Mouse (Mus musculus): ENCODE results near the gene Hoxa5.
A peak's percentile ranks its signal among the peaks of the same experiment; 100 is the strongest.

Gene Hoxa5

DNA sequence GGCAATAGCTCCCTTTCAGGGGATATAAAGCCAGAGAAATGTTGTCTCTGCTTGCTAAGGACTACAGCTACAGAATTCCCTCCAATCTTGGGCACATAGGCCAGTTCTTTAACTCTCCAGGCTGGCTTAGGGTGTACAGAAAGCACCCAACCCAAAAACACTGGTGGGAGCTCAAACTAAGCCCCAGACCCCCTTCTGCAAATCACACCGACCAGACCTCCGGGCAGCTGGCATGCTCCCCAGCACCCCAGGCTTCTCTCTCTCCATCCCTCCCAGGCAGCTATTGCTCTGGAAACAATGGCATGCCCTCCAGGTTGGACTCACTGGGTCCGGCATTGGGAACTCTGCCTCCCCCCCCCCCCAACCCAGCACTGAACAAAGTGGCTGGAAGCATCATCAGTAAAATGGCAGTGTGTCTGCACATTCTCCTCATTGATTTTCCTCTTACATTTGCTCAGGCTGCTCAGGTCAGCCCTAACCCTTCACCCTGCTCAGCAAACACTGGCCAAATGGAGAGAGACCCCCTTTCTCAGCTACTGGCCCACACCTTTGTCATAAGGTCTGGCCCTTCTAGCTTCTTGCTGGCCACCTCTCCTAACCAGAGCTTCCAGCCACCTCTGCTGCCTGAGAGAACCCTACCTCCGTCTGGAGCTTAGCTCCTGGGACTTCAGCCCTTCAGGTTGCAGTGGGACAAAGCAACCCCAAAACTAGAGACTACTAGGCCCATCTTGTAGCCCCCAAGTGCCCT, 25.3 kb downstream of the Hoxa5 start:
- no peak for DNase-seq (ENCODE audit: low read depth, low spot score)

DNA sequence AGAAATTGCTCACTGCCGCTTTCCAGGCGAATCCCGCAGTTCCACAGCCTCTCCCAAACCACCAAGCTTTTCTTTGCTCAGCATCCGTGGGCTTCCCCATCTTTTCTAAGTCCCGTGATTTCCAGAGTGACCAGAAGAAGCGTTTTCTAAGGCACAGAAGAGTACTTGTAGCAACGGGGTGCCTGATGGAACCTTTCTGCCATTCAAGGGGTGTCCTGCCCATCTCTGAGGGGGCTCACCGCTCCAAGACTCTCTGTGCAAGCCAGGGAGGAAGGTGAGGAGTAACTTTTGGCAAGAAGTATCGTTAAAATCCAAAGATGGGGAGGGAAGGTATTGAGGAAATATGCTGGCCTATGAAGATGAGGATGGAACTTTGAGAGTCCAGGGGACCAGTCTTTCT, 26.6 kb downstream of the Hoxa5 start:
- no peak for DNase-seq (ENCODE audit: low read depth, low spot score)

DNA sequence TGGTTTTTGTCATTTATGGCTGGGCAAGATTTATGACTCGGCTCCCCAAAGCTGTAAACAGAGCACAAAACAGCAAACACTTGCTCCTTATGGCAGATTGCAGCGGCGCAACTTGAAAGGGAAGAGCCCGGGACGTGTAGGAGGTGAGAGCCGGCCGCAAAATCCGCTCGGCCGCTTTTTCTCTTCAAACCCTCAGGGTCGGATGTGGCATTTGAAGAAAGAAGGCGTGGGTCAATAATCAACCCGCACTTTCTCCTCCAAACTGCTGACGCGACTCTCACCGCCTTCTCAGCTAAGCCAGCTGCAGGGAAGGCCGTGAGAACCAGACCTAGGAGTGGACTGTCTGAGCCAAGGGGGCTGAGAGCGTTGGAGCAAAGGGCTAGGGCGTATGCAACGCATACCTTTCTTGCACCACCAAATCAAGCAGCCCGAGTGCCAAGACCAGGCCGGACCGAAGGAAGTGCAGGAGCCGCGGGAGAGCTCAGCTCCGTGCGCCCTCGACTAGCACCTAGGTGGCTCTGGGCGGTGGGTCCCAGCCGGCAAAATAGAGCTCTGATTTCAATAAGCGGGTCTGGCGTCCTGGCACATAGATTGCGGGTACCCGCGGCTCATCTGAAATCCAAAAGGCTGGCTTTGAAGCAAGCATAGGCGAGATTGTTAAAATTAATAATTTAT, 27.2 kb downstream of the Hoxa5 start, which contains the start of gene 5730596B20Rik:
Gene 5730596B20Rik, plus strand, starts transcription at position 438 of the 675 bp plus-strand sequence.
- no peak for DNase-seq (ENCODE audit: low read depth, low spot score)

DNA sequence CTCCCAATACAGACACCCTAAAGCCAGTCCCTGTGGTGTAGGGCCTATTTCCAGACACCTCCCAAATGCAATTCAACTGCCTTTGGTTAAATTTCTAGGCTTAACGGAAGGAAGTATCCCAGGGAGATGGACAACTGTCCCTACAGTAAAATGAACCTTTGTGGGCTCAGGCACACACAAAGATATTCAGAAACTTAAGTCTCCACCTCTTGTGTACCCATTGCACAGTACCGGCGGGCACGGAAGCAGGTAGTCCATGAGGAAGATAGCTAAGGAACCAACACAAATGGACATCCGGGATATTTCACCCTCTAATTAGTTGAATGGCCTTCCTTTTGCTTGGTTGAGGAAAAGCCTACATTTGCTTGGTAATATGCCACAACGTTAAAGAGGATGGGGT, 28.0 kb downstream of the Hoxa5 start:
- no peak for DNase-seq (ENCODE audit: low read depth, low spot score)

DNA sequence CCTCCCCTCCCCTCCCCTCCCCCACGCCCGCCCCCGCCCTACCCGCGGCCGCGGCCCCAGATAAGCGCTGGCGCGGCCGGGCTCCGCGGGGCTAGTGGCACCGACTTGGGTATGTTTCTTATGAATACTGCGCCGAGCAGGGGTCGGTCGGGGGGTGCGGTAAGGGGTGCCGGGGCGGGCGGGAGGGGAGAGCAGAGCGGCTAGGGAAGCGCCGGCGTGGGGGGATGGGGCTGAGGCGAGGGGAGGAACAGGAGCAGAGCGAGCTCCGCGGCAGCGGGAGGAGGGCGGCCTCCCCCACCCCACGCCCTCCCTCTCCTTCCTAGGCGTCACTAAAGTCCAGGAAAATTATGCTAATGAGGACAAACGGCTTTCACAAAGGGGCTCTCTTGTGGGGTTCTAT, 28.5 kb downstream of the Hoxa5 start:
- DNase-seq (ENCODE audit: low read depth, low spot score): no peak

DNA sequence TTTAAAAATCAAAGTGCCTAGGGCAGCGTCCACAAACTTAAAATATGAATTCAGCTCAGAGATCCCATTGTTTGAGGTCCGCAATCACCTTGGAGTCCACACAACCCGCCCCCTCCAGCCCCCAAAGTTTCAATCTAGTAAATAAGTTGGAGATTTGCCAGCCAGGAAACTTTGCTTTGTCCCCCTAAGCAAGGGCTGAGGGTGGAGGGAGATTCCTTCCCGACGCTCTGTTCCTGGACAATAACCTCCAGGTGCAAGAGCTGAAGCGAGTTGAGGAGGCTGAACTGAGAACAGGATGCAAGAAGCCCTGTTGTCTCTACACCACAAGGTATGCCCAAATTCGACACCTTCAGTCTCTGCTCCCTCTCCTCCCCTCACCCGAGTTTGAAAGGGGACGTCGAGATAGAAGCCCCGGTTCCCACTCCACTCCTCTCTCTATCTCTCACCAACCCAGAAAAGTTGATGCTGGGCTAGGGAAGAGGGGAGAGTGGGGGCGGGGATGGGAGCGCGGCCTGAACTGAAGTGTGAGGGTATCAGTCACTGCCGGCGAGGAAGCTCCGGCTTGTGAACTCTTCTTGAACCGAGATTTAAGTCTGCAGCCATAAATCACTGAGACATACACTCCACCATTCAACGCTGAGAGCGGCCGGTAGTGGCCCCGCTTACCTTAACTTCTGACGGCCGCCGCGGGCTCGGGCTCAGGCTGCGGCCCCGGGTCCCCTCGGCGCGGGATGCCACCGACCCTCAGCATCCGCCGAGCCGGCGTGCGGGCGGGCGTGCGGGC, 29.2 kb downstream of the Hoxa5 start:
- DNase-seq (ENCODE audit: low read depth, low spot score): no peak

DNA sequence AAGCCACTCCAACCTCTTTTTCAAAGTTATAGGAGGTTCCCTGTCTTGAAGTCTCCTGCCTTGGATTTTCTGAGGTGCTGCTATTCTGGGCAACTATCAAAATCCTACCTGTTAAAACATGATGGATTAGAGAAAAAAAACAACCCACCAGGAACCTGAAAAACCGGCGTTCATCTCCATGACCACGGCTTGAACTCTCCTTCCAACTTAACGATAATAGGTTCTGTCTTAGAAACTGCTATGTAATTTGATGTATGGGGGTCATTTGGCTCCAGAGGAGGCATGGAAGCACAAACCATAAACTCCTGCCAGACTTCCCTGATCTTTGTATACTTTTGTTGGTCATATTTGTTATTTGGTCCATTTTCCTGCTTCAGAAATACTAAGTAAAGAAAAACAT, 30.7 kb downstream of the Hoxa5 start:
- DNase-seq (ENCODE audit: low read depth, low spot score): no peak

DNA sequence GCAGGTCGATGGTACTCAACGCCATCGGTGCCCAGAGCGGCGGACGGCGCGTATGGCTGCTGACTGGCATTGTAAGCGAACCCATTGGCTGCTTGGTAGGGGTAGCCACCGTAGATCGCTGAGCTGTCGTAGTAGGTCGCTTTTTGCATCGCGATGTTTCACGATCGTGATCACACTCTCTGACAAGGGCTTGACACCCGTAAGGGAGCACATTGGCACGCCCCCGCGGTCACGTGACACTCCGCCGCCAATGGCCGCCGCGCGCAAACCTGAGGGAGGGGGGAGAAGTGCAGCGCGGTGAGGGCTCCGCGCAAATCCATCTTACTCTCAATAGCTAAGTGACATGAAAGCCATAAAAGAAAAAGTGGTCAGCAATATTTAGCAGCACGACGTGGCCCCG, 31.9 kb downstream of the Hoxa5 start:
- peak; percentile 77 for DNase-seq (ENCODE audit: low read depth, low spot score)

DNA sequence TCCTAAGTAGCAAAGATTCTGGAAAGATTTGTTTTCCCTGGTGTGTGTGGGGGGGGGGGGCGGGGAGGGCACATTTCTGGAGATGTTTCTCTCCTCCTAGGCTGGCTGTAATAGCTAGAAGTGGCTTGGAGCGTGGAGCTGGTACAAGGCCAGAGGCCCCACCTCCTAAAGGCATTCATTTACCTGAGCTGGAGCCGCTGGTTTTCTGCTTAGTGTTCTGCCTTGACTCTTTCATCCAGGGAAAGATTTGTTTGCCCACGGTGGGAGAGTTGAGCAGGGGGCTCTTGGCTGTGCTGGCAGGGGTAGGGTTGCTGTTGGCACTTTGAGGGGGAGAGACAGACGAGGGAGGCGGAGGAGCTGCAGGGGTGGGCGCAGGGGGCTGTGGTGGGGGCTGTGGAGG, 32.4 kb downstream of the Hoxa5 start:
- DNase-seq (ENCODE audit: low read depth, low spot score): no peak

DNA sequence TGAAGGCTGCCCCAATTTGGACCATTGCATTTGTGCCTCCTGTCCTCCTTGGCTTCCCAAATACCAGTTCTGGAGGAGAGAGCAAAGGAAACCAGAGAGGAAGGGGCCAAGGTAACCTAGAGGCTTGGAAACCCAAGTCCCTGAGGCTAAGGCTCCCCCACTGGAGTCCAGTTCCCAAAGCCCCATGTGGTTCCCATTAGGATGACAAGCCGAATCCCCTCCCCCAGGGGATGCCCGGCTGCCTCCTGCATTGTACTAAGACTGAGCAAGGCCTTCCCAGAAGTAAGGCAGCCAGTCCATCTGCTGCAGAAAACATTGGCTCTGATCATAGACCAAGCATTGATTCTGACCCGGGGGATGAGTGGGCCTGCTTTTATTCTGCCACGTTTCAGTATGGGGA, 33.1 kb downstream of the Hoxa5 start:
- DNase-seq (ENCODE audit: low read depth, low spot score): no peak

DNA sequence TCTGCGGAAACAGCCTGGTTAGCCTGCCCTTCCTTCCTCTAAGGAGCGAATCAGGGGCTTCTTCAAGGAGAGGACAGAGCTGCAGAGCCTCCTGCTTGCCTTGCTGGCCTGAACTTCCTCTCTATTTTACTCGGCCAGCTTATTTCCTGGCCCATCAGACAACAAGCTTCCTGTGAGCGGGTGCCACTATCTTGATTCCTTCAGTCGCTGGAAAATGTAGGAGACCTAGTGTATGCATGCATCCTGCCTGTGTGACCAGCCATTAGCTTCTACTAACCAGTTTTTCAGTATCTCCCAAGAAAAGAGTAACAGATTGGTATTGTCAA, 33.5 kb downstream of the Hoxa5 start:
- DNase-seq (ENCODE audit: low read depth, low spot score): no peak

DNA sequence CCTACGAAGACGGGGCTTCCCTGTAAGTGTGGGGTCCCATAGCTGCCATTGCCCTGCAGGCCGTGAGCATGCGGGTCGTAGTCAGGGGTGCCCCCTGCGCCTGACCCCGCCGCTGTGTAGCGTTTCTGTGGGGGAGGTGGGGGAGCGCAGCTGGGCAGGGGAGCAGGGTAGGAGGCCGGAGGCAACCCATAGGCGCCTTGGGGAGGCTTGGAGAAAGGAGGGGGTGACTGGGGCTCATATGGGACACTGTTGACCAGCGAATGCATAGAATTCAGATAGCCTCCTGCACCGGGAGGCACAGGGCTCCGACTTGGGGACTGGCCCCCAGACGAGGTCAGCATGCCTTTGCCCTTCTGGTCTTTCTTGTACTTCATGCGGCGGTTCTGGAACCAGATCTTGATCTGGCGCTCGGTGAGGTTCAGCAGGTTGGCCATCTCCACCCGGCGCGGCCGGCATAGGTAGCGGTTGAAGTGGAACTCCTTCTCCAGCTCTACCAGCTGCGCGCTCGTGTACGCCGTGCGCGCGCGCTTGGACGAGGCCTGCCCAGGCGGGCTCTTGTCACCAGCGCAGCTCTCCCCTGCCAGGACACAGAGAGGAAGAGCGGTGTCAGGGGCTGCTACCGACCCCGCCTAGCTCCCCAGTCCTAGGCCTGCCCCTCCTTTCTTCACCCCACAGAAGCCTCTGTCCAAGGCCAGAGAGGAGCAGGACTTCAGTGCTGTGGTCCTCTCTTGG, 34.1 kb downstream of the Hoxa5 start:
- DNase-seq (ENCODE audit: low read depth, low spot score): no peak

DNA sequence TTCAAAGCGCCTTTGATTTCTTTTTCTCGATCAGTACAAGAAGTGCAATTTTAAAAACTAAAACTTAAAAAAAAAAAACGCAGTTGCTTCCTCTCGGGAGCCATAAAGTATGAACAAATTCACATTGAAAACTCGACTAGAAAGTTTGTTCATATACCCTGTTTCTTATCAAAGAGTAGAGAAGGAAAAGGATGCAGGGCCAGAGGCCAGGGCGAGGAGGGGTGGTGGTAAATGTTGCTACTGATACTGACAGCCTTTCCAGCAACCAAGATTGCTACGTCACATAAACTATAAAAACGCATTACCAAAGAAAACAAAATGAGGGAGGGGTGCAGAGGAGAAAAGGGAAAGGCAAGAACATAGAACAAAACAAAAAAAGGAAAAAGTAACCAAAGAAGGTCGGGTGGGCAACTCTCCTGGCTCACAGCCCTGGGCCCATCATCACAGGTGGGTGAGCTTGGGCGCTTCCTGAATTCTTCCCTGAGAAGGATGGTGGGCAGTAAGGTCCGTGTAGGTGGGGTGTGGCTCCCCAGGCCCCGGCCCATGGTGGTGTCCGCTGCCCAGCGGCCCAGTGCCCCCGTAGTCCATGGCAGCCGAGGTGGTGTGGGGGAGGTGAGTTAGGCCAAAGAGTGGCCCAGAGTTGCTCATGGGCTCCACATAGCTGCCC, 34.8 kb downstream of the Hoxa5 start:
- no peak for DNase-seq (ENCODE audit: low read depth, low spot score)

DNA sequence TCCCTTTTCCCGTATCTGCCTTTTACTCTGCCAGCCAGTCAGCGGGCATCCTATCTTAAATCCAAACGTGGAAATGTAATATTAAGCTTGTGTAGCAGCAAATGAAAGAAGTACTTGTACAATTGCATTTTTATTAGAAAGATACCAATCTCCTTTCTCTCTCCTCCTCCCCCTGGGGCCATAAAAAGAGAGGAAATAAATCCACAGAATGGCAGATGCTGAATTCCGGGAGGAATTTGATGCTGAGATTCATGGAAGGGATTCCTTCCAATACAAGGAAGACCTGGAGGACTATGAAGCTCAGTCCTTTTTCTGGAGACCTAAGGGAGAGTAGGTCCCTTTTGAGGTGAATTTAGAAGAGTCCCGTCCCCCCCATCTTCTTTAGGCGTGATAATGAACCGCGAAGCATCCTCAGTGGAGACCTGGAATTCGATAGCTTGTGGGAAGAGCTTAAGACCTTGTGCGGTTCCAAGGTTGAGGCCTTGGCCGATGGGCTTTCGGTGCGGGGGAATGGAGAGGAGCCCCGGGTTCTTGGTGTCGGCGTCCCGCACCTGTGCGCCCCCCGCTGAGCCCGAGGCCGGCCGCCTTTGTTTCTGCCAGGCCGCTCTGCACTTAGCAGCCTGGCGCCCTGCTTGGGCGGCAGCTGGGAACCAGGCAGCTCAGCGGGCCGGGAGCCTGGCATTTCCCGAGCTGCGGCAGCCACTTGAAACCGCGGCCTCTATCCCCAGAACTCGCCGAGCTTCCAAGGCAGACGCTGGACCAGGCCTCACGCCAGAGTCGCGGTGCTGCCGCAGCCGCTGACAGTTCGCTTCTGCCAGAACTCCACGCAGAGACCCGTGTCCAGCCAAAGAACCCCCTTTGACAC, 36.0 kb downstream of the Hoxa5 start:
- no peak for DNase-seq (ENCODE audit: low read depth, low spot score)

DNA sequence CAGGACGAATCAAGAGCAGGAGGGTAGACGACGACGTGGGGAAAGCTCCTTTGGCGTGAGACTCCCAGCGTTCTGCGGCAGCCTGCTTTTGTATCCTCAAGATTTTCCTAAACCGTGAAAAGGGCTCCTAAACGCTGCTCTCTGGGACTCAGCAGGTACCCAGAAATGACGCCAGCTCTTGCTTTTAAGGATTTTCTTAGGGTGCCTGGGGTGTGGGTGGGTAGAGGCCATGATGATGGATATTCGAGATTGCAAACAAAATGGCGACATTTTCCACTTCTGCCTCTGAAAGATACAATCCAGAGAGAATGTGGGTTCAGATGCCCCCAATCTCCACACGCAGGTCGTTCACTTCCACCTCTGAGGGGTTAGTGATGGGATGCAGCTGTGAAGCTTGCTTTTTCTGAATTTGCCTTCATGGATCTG, 36.6 kb downstream of the Hoxa5 start:
- DNase-seq (ENCODE audit: low read depth, low spot score): no peak

DNA sequence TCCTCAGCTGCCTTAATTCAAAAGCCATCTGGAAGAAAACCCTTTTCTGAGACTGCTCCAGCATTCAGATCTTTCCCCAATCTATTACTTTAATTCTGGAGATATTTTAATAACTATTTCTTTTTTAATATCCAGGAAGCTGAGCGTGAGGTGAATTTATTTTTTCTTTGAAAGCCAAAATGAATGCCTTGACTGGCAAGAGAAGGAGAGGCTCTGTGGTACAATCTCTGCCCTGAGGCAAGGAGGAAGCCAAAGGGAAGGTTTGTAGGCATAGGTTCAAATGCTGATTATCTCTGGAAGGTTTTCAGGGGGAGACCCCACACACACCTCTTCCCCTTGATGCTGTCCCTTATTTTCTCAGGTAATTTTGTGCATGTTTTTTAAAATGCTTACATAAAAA, 37.2 kb downstream of the Hoxa5 start:
- DNase-seq (ENCODE audit: low read depth, low spot score): no peak

DNA sequence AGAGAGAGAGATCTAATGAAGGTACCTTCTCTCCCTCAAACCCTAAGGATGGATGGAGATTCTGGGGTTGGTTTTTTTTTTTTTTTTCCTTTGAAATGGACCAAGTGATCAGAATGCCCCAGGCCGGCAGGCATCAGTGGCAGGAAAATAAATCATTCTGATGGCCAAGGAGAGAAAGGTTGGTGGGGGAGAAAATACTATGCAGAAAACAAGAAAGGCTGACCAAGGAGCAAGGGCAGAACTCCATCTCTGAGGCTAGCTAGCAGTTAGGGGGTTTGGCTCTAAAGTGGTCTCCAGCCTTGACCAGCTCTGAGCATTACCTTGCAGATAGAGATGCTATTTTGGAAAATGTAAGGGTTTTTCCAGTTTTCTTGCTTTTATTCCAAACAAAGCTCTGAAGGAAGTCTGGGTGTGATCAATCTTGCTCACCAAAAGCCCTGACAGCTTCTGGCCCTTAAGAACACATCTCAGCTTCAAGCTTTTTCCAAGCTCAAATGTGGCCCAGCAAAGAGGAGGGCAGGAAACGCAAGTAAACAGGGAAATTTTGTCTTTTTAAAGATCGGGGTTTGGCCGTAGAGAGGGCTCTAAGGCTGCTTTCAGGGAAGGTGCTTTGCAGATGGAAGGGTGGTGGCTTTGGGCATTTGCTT, 37.8 kb downstream of the Hoxa5 start:
- no peak for DNase-seq (ENCODE audit: low read depth, low spot score)

DNA sequence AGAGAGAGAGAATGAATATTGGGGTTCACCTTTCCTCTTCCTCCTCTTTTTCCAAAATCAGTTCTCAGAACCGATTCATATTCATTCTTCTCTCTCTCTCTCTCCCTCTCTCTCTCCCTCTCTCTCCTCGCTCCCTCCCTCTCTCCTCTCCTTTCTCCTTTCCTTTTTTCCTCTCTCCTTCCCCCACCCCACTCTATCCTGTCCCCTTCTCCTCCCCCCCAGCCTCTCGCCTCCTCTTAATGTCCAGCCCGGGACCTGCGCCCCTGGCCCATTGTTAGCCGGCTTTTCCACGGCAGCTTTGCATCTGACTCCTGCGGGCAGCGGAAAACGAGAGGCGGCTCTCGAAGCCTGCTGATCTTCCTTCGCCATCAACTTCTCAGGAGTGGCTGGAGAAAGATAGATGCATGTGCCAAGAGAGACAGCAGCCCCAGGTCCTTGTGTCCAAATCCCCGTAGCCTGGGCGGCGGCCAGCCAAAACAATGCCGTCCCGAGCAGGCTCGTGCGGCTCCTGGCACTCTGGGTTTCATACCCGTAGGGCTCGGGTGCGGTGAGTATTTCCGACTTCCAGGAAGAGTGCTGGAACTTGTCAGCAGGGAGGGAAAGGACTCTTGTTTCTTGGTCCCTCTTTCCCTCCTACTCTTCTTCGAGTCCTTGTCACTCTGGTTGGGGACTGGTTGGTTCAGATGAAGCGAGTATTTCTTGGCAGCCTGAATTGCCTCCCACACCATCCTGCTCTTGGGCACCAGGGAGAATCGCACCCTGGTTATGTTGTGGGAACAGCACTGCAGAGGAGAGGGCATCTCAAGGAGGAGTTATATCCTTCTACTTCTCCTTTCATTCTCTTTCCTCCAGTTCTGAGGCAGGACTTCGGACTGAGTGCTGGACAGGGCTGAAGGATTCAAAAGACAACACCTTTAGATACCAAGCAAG, 38.7 kb downstream of the Hoxa5 start:
- DNase-seq (ENCODE audit: low read depth, low spot score): no peak
